Mouse (Mus musculus) embryonic fibroblast, embryonic 13.5 days (primary cell): ENCODE measurements at regions not wholly inside any gene's neighbourhood (a gene's known extent, or its start where the extent isn't known, plus 50 kb on each side); places are given as distances from the start of the nearest gene placed in this dataset.

Experiments used
- H3K27ac ChIP-seq: 2 replicates; pipeline ENCODE4 v1.5.1; 2012; ENCODE audit warnings: low read length, control low read depth, inconsistent platforms; ENCODE audit not compliant: insufficient read depth
- H3K4me1 ChIP-seq: 2 replicates; pipeline ENCODE4 v1.6.1; 2011; ENCODE audit warnings: low read length; ENCODE audit not compliant: control insufficient read depth, insufficient read depth
- H3K4me3 ChIP-seq: 2 replicates; pipeline ENCODE4 v1.5.1; 2011; ENCODE audit warnings: mild to moderate bottlenecking, control low read depth, low read length; ENCODE audit not compliant: insufficient read depth
- CTCF ChIP-seq: IDR thresholded peaks from 2 replicates; pipeline ENCODE4 v1.5.1; 2011; ENCODE audit warnings: mild to moderate bottlenecking, control low read depth, low read length, moderate library complexity, borderline replicate concordance; ENCODE audit not compliant: insufficient read depth
- POLR2A ChIP-seq: IDR thresholded peaks from 2 replicates; pipeline ENCODE4 v1.6.1; 2011; ENCODE audit warnings: low read depth, mild to moderate bottlenecking, control low read depth, low read length, moderate library complexity

DNA sequence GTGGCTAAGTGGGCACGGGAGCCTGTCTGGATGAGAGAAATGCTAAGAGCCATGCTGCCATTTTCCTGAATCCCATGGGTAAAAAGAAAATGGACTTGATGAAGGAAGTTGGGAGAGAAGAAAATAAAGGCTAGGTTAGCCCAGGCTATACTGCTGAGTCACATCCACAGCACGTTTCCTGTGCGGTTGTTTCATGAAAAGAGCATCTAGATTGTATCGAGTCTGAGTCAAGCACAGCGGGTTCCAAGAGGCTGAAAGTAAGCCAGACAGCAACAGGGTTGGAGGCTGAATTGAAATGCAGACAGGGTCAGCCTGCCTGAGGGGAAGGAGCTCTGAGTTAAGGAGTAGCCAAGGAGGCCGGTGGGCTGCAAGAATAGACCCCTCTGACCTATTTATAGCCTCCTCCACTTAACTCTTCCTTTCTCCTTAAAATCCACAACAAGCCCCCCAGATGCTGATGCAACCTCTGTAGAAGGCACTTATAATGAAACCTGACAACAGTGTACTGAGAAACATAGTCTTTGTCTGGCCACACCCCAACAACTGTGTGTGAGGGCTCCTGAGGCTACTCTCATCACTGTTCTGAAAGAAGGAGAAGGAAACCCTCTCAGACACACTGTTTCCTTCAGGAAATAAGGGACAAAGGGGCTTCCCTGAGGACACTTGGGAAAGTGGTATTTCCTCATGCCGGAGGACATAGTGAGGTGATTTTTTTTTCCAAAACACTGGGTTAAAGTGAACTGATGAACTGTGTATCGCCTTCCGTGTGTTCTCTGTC, 98.7 kb upstream of the Plcb4 start:
- no peak overlapping the region for H3K4me3 ChIP-seq
- H3K27ac ChIP-seq: no peak overlapping the region
- no peaks in the 10 kb centered on the region for H3K4me1 ChIP-seq
- TF ChIP-seq CTCF (no peak), POLR2A (no peak)

DNA sequence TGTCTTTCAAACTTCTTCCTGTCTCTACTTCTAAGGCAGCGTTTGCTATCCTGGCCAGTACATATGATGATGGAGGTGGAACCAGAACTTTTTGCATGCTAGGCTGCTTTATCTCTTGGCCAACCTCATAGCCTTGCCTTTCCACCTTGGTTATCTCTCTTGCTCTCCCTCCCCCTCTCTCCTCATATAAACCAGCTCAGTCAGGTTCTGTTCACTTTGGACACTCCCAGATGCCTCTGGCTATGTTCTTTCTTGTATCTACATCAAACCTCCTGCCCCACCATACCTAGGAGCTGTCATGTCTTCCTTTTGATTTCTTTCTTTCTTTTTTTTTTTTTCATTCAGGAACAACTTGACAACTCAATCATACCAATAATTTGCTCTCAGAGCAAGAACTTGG, 98.0 kb upstream of the Plcb4 start:
- TF ChIP-seq POLR2A (no peak), CTCF (no peak)
- Histone ChIP-seq H3K4me1 (no peaks in the 10 kb centered on the region), H3K27ac (no peak overlapping the region), H3K4me3 (no peak overlapping the region)

DNA sequence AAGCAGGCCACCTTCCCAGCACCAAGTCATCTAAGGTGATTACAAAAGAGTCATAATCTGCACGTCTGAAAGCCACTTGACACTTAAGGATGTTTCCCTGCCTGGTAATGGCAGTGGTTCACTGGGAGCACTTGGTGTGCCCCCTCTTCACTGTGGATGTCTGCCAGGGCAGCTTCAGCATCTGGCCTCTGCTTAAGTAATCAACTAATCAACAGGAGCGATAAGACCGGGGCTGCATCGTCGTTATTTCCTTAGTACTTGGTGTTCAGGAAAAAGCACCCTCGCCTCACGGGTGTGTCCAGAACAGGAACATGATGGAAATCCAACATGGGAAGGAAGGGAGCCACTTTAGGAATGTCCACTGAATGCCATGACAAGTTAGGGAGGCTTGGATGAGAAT, 97.1 kb upstream of the Plcb4 start:
- no peak for TF ChIP-seq CTCF
- no peak for TF ChIP-seq POLR2A
- Histone ChIP-seq H3K4me1 (no peaks in the 10 kb centered on the region), H3K4me3 (no peak overlapping the region), H3K27ac (no peak overlapping the region)

DNA sequence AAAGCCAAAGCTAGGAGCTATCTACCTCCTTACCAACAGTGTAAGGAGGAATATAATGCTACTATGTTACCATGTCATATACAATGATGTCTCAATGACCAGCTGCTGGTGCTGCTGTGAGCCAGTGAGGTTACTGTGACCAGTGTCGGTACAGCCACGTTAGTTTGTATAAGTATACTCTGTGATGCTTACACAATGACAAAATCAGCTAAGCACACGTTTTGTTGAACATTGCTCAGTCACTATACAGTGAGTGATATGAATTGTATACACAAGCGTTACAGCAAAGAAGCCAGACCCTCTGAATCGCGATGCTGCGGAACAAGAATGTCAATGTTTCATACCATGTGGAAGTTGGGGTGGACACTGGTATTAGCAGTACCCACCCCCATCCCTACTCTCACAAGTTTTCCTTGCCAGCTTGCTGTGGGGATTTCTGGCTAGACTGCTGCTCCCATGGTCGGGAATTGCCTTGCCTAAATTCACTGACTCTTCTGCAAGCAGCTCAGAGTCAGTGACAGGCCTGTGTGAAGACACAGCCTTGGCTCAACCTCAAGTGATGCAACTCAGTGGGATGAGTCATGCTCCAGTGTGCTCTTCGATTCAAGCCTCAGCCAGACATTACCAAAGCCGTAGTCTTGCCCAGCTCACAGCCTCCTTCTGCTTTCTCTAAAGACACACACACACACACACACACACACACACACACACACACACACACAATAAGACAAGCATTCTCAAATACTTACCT, 96.5 kb upstream of the Plcb4 start:
- no peak for TF ChIP-seq POLR2A
- TF ChIP-seq CTCF: no peak
- Histone ChIP-seq H3K27ac (no peak overlapping the region), H3K4me3 (no peak overlapping the region), H3K4me1 (no peaks in the 10 kb centered on the region)

DNA sequence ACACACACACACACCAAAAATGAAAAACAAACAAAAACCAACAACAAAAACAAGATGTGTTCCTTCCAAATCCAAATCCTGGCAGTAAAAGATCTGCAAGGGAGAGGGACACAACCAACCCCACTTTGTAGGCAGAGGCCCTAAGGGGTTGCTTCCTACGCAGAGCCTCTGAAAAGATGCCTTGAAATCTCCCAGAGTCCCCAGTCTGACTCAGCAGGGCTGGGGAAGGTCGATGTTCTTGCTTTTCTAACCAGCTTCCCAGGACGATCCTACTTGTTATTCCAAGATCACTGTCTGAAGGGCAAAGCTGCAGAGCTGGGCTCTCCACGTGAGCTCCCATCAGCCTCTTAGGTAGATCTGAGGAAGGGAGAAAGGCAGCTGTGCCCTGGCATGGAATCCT, 94.6 kb upstream of the Plcb4 start:
- Histone ChIP-seq H3K4me1 (no peaks in the 10 kb centered on the region), H3K4me3 (no peak overlapping the region), H3K27ac (no peak overlapping the region)
- TF ChIP-seq POLR2A (no peak), CTCF (no peak)

DNA sequence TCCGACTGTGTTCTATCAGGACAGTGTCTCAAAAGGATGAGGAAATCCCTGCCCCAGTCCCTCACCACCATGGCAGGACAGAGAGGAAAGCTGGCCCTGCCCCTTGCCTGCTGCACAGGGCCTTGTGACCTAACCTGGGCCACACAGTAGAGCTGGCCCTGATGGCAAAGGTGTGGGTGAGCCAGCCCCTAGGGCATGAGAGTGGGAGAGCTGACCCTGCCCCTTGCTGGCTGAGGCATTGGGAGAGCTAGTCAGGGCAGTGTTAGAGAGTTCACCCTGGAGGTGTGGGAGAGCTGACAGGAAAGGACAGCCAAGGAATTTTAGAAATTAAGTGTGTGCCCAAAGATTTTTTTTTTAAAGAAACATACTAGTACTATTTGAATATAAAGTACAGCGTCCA, 90.5 kb upstream of the Plcb4 start:
- no peaks in the 10 kb centered on the region for H3K4me1 ChIP-seq
- H3K27ac ChIP-seq: no peak overlapping the region
- TF ChIP-seq POLR2A: no peak
- TF ChIP-seq CTCF: no peak
- no peak overlapping the region for H3K4me3 ChIP-seq

DNA sequence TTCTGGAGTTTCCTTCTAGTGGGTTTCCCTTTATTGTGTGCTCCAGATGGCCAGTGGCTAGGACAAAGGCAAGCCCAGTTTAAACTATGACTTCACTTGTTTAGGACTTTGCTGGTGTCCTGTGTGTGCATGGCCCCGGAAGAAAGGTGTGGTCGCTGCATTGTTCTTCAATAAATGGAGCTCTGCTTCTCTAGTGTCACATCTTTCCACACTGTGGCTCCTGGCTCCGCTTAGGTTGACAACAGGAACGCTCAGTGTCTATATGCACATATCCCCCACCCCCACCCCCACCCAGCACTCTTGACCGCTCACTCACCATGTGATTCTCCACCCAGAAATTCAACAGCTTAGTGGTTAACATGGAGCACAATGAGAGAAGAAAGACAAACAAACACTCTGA, 87.2 kb upstream of the Plcb4 start:
- no peak overlapping the region for H3K4me3 ChIP-seq
- no peaks in the 10 kb centered on the region for H3K4me1 ChIP-seq
- H3K27ac ChIP-seq: no peak overlapping the region
- no peak for TF ChIP-seq POLR2A
- no peak for TF ChIP-seq CTCF

DNA sequence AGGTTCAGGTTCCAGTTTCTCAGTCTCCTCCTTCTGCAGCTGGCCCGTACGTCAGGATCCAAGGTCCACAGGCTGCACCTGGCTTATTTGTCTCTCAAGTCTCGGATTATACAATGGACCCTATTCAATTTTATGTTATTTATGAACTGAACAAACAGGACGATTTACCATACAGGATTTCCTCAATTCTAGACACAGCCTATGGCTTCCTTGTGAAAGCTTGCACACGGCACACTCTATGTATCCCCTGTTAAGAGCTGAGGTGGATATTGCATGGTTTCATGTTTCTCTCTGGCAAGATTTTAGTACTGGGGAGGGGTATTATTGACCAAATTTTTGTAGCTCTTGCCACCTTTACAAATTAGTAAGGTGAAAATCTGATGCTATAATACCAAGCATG, 81.6 kb upstream of the Plcb4 start:
- TF ChIP-seq POLR2A (no peak), CTCF (no peak)
- Histone ChIP-seq H3K4me1 (no peaks in the 10 kb centered on the region), H3K4me3 (no peak overlapping the region), H3K27ac (no peak overlapping the region)

DNA sequence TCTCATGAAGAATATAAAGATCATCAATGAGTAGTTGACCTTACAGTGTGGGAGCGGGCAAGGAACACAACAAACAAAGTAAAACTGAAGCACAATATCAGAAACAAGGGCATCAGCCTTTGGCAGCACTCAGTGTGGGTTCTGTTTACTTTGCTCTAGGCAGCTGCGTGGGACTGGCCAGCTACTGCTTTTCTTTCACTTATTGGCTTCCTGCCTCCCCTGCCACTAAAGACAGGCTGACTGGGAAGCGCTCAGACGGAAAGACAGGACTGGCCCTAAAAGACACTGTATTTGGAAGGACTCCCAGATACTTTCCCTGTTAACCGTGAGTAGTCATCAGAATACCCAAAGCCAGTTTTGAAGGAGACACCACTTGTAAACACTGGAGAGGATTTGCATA, 80.7 kb upstream of the Plcb4 start:
- H3K27ac ChIP-seq: no peak overlapping the region
- H3K4me1 ChIP-seq: no peaks in the 10 kb centered on the region
- TF ChIP-seq POLR2A (no peak), CTCF (no peak)
- H3K4me3 ChIP-seq: no peak overlapping the region

DNA sequence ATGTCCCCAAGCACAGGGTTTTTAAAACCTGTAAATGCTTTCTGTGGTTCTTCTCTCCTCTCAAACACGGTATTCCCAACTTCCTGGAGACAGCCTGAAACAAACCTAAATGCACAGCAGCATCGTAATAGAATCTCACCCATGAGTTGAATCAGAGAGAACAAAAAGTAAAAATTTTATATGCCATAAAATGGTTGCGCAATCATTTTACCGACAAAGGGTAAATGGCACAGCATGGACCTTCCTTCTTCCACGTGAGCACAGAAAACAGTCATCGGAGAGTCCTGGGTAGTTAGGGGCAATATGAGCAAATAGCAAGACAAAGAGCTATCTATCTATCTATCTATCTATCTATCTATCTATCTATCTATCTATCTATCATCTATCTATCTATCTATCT, 79.3 kb upstream of the Plcb4 start:
- Histone ChIP-seq H3K4me3 (no peak overlapping the region), H3K27ac (no peak overlapping the region), H3K4me1 (no peaks in the 10 kb centered on the region)
- TF ChIP-seq CTCF: no peak
- TF ChIP-seq POLR2A: no peak
